Mouse (Mus musculus): ENCODE measurements around the gene Slc25a33. TPM values are rescaled to one million over a fixed set of nuclear protein-coding genes. Genes with fewer than 3 reads are reported as not detected.

Gene Slc25a33
- 8.1 and 10.5 TPM in 2 replicates for total RNA-seq (2023)

GRCm38 (mm10) chr4:149774094-149774470 is at the start of gene Slc25a33:
Gene Slc25a33 (minus strand): TSS chr4:149774277.

GRCm38 (mm10) chr4:149737383-149738324 is 36.4 kb downstream of the Slc25a33 start, which contains the start of gene Tmem201:
Gene Tmem201 (minus strand): TSS chr4:149738044.

GRCm38 (mm10) chr4:149702210-149702979 is 71.7 kb downstream of the Slc25a33 start, which contains the start of gene Pik3cd:
Gene Pik3cd (minus strand): TSS chr4:149702571.

Other genes with a start within 250 kb of the Slc25a33 start
- 0.70 and 1.6 TPM in 2 replicates for gene Clstn1, start 187.8 kb downstream of the Slc25a33 start, total RNA-seq (2023)
- gene Pik3cd, start 71.7 kb downstream of the Slc25a33 start, total RNA-seq (2023): 183 and 197 TPM in 2 replicates
- 3.4 and 4.1 TPM in 2 replicates for gene Tmem201, start 36.2 kb downstream of the Slc25a33 start, total RNA-seq (2023)
- gene Spsb1, start 180.8 kb upstream of the Slc25a33 start, total RNA-seq (2023): 2.7 and 3.8 TPM in 2 replicates
- 68.4 and 80.0 TPM in 2 replicates for gene H6pd, start 234.7 kb upstream of the Slc25a33 start, total RNA-seq (2023)